Mouse (Mus musculus) lung, adult 2 months (tissue): ENCODE data around the gene Atp6v1e1.
"Not testable (repeated sequence)": the region's sequence is repeated elsewhere in the genome, so short reads cannot be mapped to it uniquely, and the experiment has no call there.

Source experiments
- CTCF ChIP-seq: fragments of 200-500 bp; IDR thresholded peaks from 2 replicates; pipeline ENCODE4 v1.5.1; 2011; ENCODE audit warnings: mild to moderate bottlenecking, low read length, control low read depth; ENCODE audit not compliant: insufficient read depth
- POLR2A ChIP-seq: fragments of 200-500 bp; IDR thresholded peaks from 2 replicates; pipeline ENCODE4 v1.6.1; 2011; ENCODE audit warnings: low read depth, mild to moderate bottlenecking, control low read depth, low read length, borderline replicate concordance; ENCODE audit errors: extremely low read depth

DNA sequence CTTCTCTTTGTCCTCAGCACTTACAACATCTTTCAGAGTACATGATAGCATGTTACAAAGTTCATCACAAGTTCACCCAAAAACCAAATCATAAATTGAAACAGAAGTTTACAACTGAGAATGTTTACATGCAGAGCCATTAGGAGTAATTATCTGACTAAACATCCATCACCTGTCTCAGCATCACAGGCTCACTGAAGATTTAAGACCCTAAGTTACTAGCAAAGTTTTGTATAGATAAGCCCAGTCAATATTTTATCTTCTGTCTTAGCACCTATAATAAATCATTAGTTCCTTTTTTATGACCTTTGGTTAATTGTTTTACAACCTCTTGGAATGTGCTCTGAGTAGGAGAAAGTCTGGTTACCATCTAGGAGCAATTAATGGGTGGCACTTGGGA lies 28.1 kb upstream of the Atp6v1e1 start:
- not testable (repeated sequence) for TF ChIP-seq POLR2A, CTCF
